Mouse (Mus musculus): ENCODE results near the gene Gm20388. TPM values are rescaled to one million over a fixed set of nuclear protein-coding genes. Genes with fewer than 3 reads are reported as not detected.
A peak's percentile ranks its signal among the peaks of the same experiment; 100 is the strongest.

Gene Gm20388
- polyA plus RNA-seq, 1 experiment from 2014 or later, result not detected

GRCm38 (mm10) chr8:121174721-121175539 is 1264.3 kb downstream of the Gm20388 start:
- H3K36me3 ChIP-seq (ENCODE audit: control insufficient read depth, insufficient read depth, low read length), result no peaks in the 10 kb centered on the region
- WGBS, result 28% methylated on average over 30 of the region's 30 CpGs
- no peaks in the 10 kb centered on the region for H3K9me3 ChIP-seq (ENCODE audit: control insufficient read depth, low read length)
- peaks cover 2% of the 10 kb centered on the region; the same call in 1 of the 2 replicates for H3K27me3 ChIP-seq (ENCODE audit: control insufficient read depth, insufficient read depth, low read depth, low read length)
- peaks cover 20% of the 10 kb centered on the region; the same call in 1 of the 2 replicates for H3K4me1 ChIP-seq (replicated peaks; ENCODE audit: control insufficient read depth, insufficient read depth, low read length)
- no peak overlapping the region; the same call in none of the 2 replicates for H3K9ac ChIP-seq (ENCODE audit: low read length)
- H3K4me3 ChIP-seq (ENCODE audit: low read length), result no peak overlapping the region
- 0 out of 2 replicates have a peak overlapping the region, but pooled peaks have one; percentile 26 for H3K4me2 ChIP-seq (ENCODE audit: low read depth, low read length)
- no peak overlapping the region for H3K27ac ChIP-seq (ENCODE audit: low read length)
- 0 out of 2 replicates have a peak, but pooled peaks have one; percentile 37 for ATAC-seq (ENCODE audit: low read depth)

GRCm38 (mm10) chr8:121175540-121176090 is 1265.0 kb downstream of the Gm20388 start:
- 0 out of 2 replicates have a peak, but pooled peaks have one; percentile 15 for ATAC-seq (ENCODE audit: low read depth)

GRCm38 (mm10) chr8:121176291-121176690 is 1265.7 kb downstream of the Gm20388 start:
- Histone ChIP-seq H3K36me3 (ENCODE audit: control insufficient read depth, insufficient read depth, low read length) (no peaks in the 10 kb centered on the region), H3K4me3 (ENCODE audit: low read length) (no peak overlapping the region), H3K9ac (ENCODE audit: low read length) (no peak overlapping the region), H3K4me1 (replicated peaks; ENCODE audit: control insufficient read depth, insufficient read depth, low read length) (peaks cover 17% of the 10 kb centered on the region), H3K27ac (ENCODE audit: low read length) (no peak overlapping the region), H3K9me3 (ENCODE audit: control insufficient read depth, low read length) (no peaks in the 10 kb centered on the region), H3K4me2 (ENCODE audit: low read depth, low read length) (no peak overlapping the region), H3K27me3 (ENCODE audit: control insufficient read depth, insufficient read depth, low read depth, low read length) (peaks cover 2% of the 10 kb centered on the region; the same call in 1 of the 2 replicates)
- 38% methylated on average over 3 of the region's 3 CpGs for WGBS
- ATAC-seq (ENCODE audit: low read depth), result peak; percentile 27; the same call in 1 of the 2 replicates

More at GRCm38 (mm10) chr8:121175540-121176090, 1265.0 kb downstream of the Gm20388 start:
- Histone ChIP-seq H3K4me2 (ENCODE audit: low read depth, low read length) (no peak overlapping the region), H3K4me1 (replicated peaks; ENCODE audit: control insufficient read depth, insufficient read depth, low read length) (peaks cover 15% of the 10 kb centered on the region; the same call in 1 of the 2 replicates), H3K9ac (ENCODE audit: low read length) (no peak overlapping the region; the same call in 1 of the 2 replicates), H3K27ac (ENCODE audit: low read length) (no peak overlapping the region), H3K9me3 (ENCODE audit: control insufficient read depth, low read length) (no peaks in the 10 kb centered on the region), H3K36me3 (ENCODE audit: control insufficient read depth, insufficient read depth, low read length) (no peaks in the 10 kb centered on the region), H3K27me3 (ENCODE audit: control insufficient read depth, insufficient read depth, low read depth, low read length) (peaks cover 2% of the 10 kb centered on the region; the same call in 1 of the 2 replicates), H3K4me3 (ENCODE audit: low read length) (no peak overlapping the region)
- 71% methylated on average over 8 of the region's 8 CpGs for WGBS

GRCm38 (mm10) chr8:121180474-121181284 is 1270.0 kb downstream of the Gm20388 start:
- Histone ChIP-seq H3K4me2 (ENCODE audit: low read depth, low read length) (no peak overlapping the region), H3K9me3 (ENCODE audit: control insufficient read depth, low read length) (no peaks in the 10 kb centered on the region), H3K4me1 (replicated peaks; ENCODE audit: control insufficient read depth, insufficient read depth, low read length) (peaks cover 14% of the 10 kb centered on the region), H3K9ac (ENCODE audit: low read length) (no peak overlapping the region; the same call in 1 of the 2 replicates), H3K27ac (ENCODE audit: low read length) (no peak overlapping the region), H3K4me3 (ENCODE audit: low read length) (no peak overlapping the region), H3K27me3 (ENCODE audit: control insufficient read depth, insufficient read depth, low read depth, low read length) (peaks cover 2% of the 10 kb centered on the region; the same call in 1 of the 2 replicates), H3K36me3 (ENCODE audit: control insufficient read depth, insufficient read depth, low read length) (no peaks in the 10 kb centered on the region)
- ATAC-seq (ENCODE audit: low read depth), result peak; percentile 1; the same call in 1 of the 2 replicates
- WGBS, result 44% methylated on average over 21 of the region's 21 CpGs

GRCm38 (mm10) chr8:121181285-121181884 is 1270.7 kb downstream of the Gm20388 start:
- no peak overlapping the region for H3K4me3 ChIP-seq (ENCODE audit: low read length)
- peaks cover 2% of the 10 kb centered on the region; the same call in 1 of the 2 replicates for H3K27me3 ChIP-seq (ENCODE audit: control insufficient read depth, insufficient read depth, low read depth, low read length)
- H3K4me1 ChIP-seq (replicated peaks; ENCODE audit: control insufficient read depth, insufficient read depth, low read length), result peaks cover 14% of the 10 kb centered on the region
- WGBS, result 54% methylated on average over 10 of the region's 10 CpGs
- no peaks in the 10 kb centered on the region for H3K36me3 ChIP-seq (ENCODE audit: control insufficient read depth, insufficient read depth, low read length)
- peak overlapping the region; percentile 52 for H3K27ac ChIP-seq (ENCODE audit: low read length)
- H3K4me2 ChIP-seq (ENCODE audit: low read depth, low read length), result no peak overlapping the region
- ATAC-seq (ENCODE audit: low read depth), result peak; percentile 62
- peak overlapping the region; percentile 43; the same call in 1 of the 2 replicates for H3K9ac ChIP-seq (ENCODE audit: low read length)
- no peaks in the 10 kb centered on the region for H3K9me3 ChIP-seq (ENCODE audit: control insufficient read depth, low read length)

- peaks cover 2% of the 10 kb centered on the region; the same call in 1 of the 2 replicates for H3K27me3 ChIP-seq (ENCODE audit: control insufficient read depth, insufficient read depth, low read depth, low read length)
- 51% methylated on average over 15 of the region's 15 CpGs for WGBS
- no peak overlapping the region for H3K9ac ChIP-seq (ENCODE audit: low read length)
- H3K4me3 ChIP-seq (ENCODE audit: low read length), result no peak overlapping the region
- peak; percentile 72 for ATAC-seq (ENCODE audit: low read depth)
- H3K4me1 ChIP-seq (replicated peaks; ENCODE audit: control insufficient read depth, insufficient read depth, low read length), result peaks cover 12% of the 10 kb centered on the region
- peak overlapping the region; percentile 48 for H3K27ac ChIP-seq (ENCODE audit: low read length)
- H3K36me3 ChIP-seq (ENCODE audit: control insufficient read depth, insufficient read depth, low read length), result no peaks in the 10 kb centered on the region
- H3K4me2 ChIP-seq (ENCODE audit: low read depth, low read length), result no peak overlapping the region
- no peaks in the 10 kb centered on the region for H3K9me3 ChIP-seq (ENCODE audit: control insufficient read depth, low read length)
Observed at GRCm38 (mm10) chr8:121187491-121188364, 1277.1 kb downstream of the Gm20388 start.

- ATAC-seq (ENCODE audit: low read depth), result 0 out of 2 replicates have a peak, but pooled peaks have one; percentile 40
- Histone ChIP-seq H3K27me3 (ENCODE audit: control insufficient read depth, insufficient read depth, low read depth, low read length) (peaks cover 2% of the 10 kb centered on the region; the same call in 1 of the 2 replicates), H3K4me3 (ENCODE audit: low read length) (no peak overlapping the region), H3K9me3 (ENCODE audit: control insufficient read depth, low read length) (no peaks in the 10 kb centered on the region), H3K9ac (ENCODE audit: low read length) (no peak overlapping the region), H3K4me1 (replicated peaks; ENCODE audit: control insufficient read depth, insufficient read depth, low read length) (peaks cover 12% of the 10 kb centered on the region), H3K4me2 (ENCODE audit: low read depth, low read length) (no peak overlapping the region), H3K36me3 (ENCODE audit: control insufficient read depth, insufficient read depth, low read length) (no peaks in the 10 kb centered on the region), H3K27ac (ENCODE audit: low read length) (peak overlapping the region; percentile 16; the same call in 1 of the 2 replicates)
- 44% methylated on average over 9 of the region's 9 CpGs for WGBS
Observed at GRCm38 (mm10) chr8:121188994-121189393, 1278.4 kb downstream of the Gm20388 start.

- H3K36me3 ChIP-seq (ENCODE audit: control insufficient read depth, insufficient read depth, low read length), result no peaks in the 10 kb centered on the region
- H3K9ac ChIP-seq (ENCODE audit: low read length), result no peak overlapping the region
- 25% methylated on average over 8 of the region's 8 CpGs for WGBS
- no peak overlapping the region for H3K4me3 ChIP-seq (ENCODE audit: low read length)
- no peak for ATAC-seq (ENCODE audit: low read depth)
- no peak overlapping the region for H3K27ac ChIP-seq (ENCODE audit: low read length)
- no peak overlapping the region for H3K4me2 ChIP-seq (ENCODE audit: low read depth, low read length)
- H3K9me3 ChIP-seq (ENCODE audit: control insufficient read depth, low read length), result no peaks in the 10 kb centered on the region
- peaks cover 2% of the 10 kb centered on the region; the same call in 1 of the 2 replicates for H3K27me3 ChIP-seq (ENCODE audit: control insufficient read depth, insufficient read depth, low read depth, low read length)
- H3K4me1 ChIP-seq (replicated peaks; ENCODE audit: control insufficient read depth, insufficient read depth, low read length), result peaks cover 13% of the 10 kb centered on the region
Observed at GRCm38 (mm10) chr8:121192451-121192850, 1281.8 kb downstream of the Gm20388 start.
